Mouse (Mus musculus): ENCODE results near the gene Ap2a1.

DNA sequence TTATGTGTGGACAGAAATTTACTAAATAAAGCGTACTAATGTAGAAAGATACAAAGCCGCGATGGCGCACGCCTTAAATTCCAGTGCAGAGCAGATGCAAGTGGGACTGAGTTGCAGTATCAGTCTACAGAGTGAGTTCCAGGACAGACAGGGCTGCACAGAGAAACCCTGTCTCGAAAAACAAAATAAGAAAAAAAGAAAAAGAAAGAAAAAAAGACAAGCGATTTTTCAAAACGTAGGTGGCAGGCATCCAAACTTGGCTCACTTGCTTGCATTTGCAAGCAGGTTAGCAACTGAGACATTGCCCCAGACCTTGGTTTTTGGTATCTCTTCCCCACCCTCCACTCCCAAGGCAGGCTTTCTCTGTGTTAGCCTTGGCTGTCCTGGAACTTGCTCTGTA lies 36.1 kb downstream of the Ap2a1 start:
- TF ChIP-seq CTCF (IDR thresholded peaks at IDR 0.05; ENCODE audit: low read depth) (no peak), EP300 (IDR thresholded peaks at IDR 0.05; ENCODE audit: low read depth) (no peak)

Measured in liver, embryonic 14.5 days (tissue).